Mouse (Mus musculus) liver, embryonic 11.5 days (tissue): ENCODE measurements around the gene Scn4a. TPM values are rescaled to one million over a fixed set of nuclear protein-coding genes. Genes with fewer than 3 reads are reported as not detected.

Experiments
- ATAC-seq: fragments of 200-750 bp; cut with Nextera tagmentation; replicated peaks from 2 replicates; pipeline ENCODE4 v1.8.0; 2017; ENCODE audit warnings: moderate number of reproducible peaks, mild to moderate bottlenecking, moderate TSS enrichment, moderate library complexity; ENCODE audit not compliant: low FRiP score
- DNase-seq: peaks from one replicate; pipeline ENCODE4 v3.0.0-alpha.2; 2017; ENCODE audit warnings: low spot score
- H3K27ac ChIP-seq: fragments of 300-500 bp; sonication (generic); 2 replicates; pipeline ENCODE4 v1.5.1; 2014; ENCODE audit warnings: mild to moderate bottlenecking, low read depth, low read length, control low read depth
- H3K27me3 ChIP-seq: fragments of 300-500 bp; sonication (generic); replicated peaks from 2 replicates; pipeline ENCODE4 v1.6.1; 2014; ENCODE audit warnings: low read length, mixed read lengths; ENCODE audit not compliant: control insufficient read depth, insufficient read depth
- H3K36me3 ChIP-seq: fragments of 300-500 bp; sonication (generic); 2 replicates; pipeline ENCODE4 v1.6.1; 2014; ENCODE audit warnings: mild to moderate bottlenecking, low read length, moderate library complexity, mixed read lengths; ENCODE audit not compliant: control insufficient read depth, insufficient read depth
- H3K4me1 ChIP-seq: fragments of 300-500 bp; sonication (generic); replicated peaks from 2 replicates; pipeline ENCODE4 v1.6.1; 2014; ENCODE audit warnings: low read length, mixed read lengths; ENCODE audit not compliant: control insufficient read depth, insufficient read depth
- H3K4me2 ChIP-seq: fragments of 300-500 bp; sonication (generic); 2 replicates; pipeline ENCODE4 v1.6.1; 2014; ENCODE audit warnings: mild to moderate bottlenecking, control low read depth, moderate library complexity
- H3K4me3 ChIP-seq: fragments of 300-500 bp; sonication (generic); 2 replicates; pipeline ENCODE4 v1.5.1; 2014; ENCODE audit warnings: low read depth, low read length, control low read depth
- H3K9ac ChIP-seq: fragments of 300-500 bp; sonication (generic); 2 replicates; pipeline ENCODE4 v1.6.1; 2014; ENCODE audit warnings: low read depth, low read length, control low read depth
- H3K9me3 ChIP-seq: fragments of 300-500 bp; sonication (generic); 2 replicates; pipeline ENCODE4 v1.6.1; 2016; ENCODE audit warnings: low read length, inconsistent platforms, mixed read lengths; ENCODE audit not compliant: control insufficient read depth
- WGBS: fragments of 180-500 bp; shearing (Covaris S2); extraction: QIAGEN DNeasy Blood & Tissue Kit; methylation state at CpG from one replicate; pipeline ENCODE4 v1.1.7; 2014; 5-methylcytosine and 5-hydroxymethylcytosine counted together
- polyA plus RNA-seq: library from polyadenylated mRNA; unstranded; fragments of >200 nt; fragmentation: Nextera tagmentation; extraction: Ambion mirVana; gene quantifications from 2 replicates; pipeline ENCODE4 v1.2.1, GENCODE M21; 2014

The Scn4a gene
- polyA plus RNA-seq, 1 experiment from 2014 or later, result not detected

- Histone ChIP-seq H3K27ac (no peak overlapping the region), H3K36me3 (no peaks in the 10 kb centered on the region), H3K9me3 (no peaks in the 10 kb centered on the region), H3K27me3 (no peaks in the 10 kb centered on the region), H3K4me1 (0 out of 2 replicates have a peak, but pooled peaks cover 3% of the 10 kb centered on the region), H3K9ac (no peak overlapping the region), H3K4me3 (no peak overlapping the region), H3K4me2 (no peak overlapping the region)
- 42% methylated on average over 11 of the region's 11 CpGs for WGBS
- DNase-seq, result no peak
- ATAC-seq, result no peak
Observed at GRCm38 (mm10) chr11:106373998-106374397, 20.9 kb upstream of the Scn4a start.

GRCm38 (mm10) chr11:106366316-106366715, 13.2 kb upstream of the Scn4a start:
- peak; percentile 76 for DNase-seq
- H3K27me3 ChIP-seq, result no peaks in the 10 kb centered on the region
- WGBS, result 3% methylated on average over 3 of the region's 3 CpGs
- no peak overlapping the region for H3K9ac ChIP-seq
- no peak overlapping the region for H3K27ac ChIP-seq
- 0 out of 2 replicates have a peak, but pooled peaks cover 8% of the 10 kb centered on the region for H3K4me1 ChIP-seq
- no peaks in the 10 kb centered on the region for H3K9me3 ChIP-seq
- no peak overlapping the region for H3K4me3 ChIP-seq
- ATAC-seq, result peak; percentile 26; the same call in 1 of the 2 replicates
- H3K36me3 ChIP-seq, result no peaks in the 10 kb centered on the region
- H3K4me2 ChIP-seq, result no peak overlapping the region

- DNase-seq, result no peak
- H3K4me1 ChIP-seq, result 0 out of 2 replicates have a peak, but pooled peaks cover 8% of the 10 kb centered on the region
- no peak within 1 kb of the TSS for H3K4me3 ChIP-seq
- no peaks in the 10 kb centered on the region for H3K9me3 ChIP-seq
- H3K9ac ChIP-seq, result no peak within 1 kb of the TSS
- no peak within 1 kb of the TSS for H3K27ac ChIP-seq
- no peak for ATAC-seq
- H3K27me3 ChIP-seq, result no peaks in the 10 kb centered on the region
- H3K4me2 ChIP-seq, result no peak within 1 kb of the TSS
- WGBS, result 55% methylated on average over 10 of the region's 10 CpGs
- H3K36me3 ChIP-seq, result no peaks in the 10 kb centered on the region
Observed at GRCm38 (mm10) chr11:106365366-106365765, 12.3 kb upstream of the Scn4a start, which contains the start of gene Prr29. Prr29 (plus strand) TSS chr11:106365472.

GRCm38 (mm10) chr11:106364712-106365111, 11.6 kb upstream of the Scn4a start:
- no peaks in the 10 kb centered on the region for H3K36me3 ChIP-seq
- no peaks in the 10 kb centered on the region for H3K9me3 ChIP-seq
- H3K27ac ChIP-seq, result no peak overlapping the region
- DNase-seq, result no peak
- H3K4me2 ChIP-seq, result no peak overlapping the region
- H3K4me1 ChIP-seq, result 0 out of 2 replicates have a peak, but pooled peaks cover 8% of the 10 kb centered on the region
- ATAC-seq, result no peak
- WGBS, result 13% methylated on average over 11 of the region's 11 CpGs
- no peak overlapping the region for H3K4me3 ChIP-seq
- H3K27me3 ChIP-seq, result no peaks in the 10 kb centered on the region
- H3K9ac ChIP-seq, result no peak overlapping the region

- H3K9me3 ChIP-seq, result no peaks in the 10 kb centered on the region
- ATAC-seq, result no peak
- H3K36me3 ChIP-seq, result no peaks in the 10 kb centered on the region
- no peak overlapping the region for H3K4me2 ChIP-seq
- H3K4me3 ChIP-seq, result no peak overlapping the region
- no peaks in the 10 kb centered on the region for H3K27me3 ChIP-seq
- H3K4me1 ChIP-seq, result no peaks in the 10 kb centered on the region
- no peak overlapping the region for H3K9ac ChIP-seq
- WGBS, result 19% methylated on average over 5 of the region's 5 CpGs
- H3K27ac ChIP-seq, result no peak overlapping the region
- DNase-seq, result no peak
Observed at GRCm38 (mm10) chr11:106359350-106359749, 6.3 kb upstream of the Scn4a start.

- no peaks in the 10 kb centered on the region for H3K36me3 ChIP-seq
- H3K4me1 ChIP-seq, result no peaks in the 10 kb centered on the region
- WGBS, result 32% methylated on average over 19 of the region's 19 CpGs
- H3K9me3 ChIP-seq, result no peaks in the 10 kb centered on the region
- H3K4me3 ChIP-seq, result no peak overlapping the region
- no peak for ATAC-seq
- no peak overlapping the region for H3K4me2 ChIP-seq
- no peak overlapping the region for H3K9ac ChIP-seq
- no peak overlapping the region for H3K27ac ChIP-seq
- DNase-seq, result no peak
- no peaks in the 10 kb centered on the region for H3K27me3 ChIP-seq
Observed at GRCm38 (mm10) chr11:106355382-106356128, 2.5 kb upstream of the Scn4a start.

GRCm38 (mm10) chr11:106354181-106354580, 1.1 kb upstream of the Scn4a start:
- ATAC-seq, result no peak
- WGBS, result 53% methylated on average over 1 of the region's 1 CpGs
- Histone ChIP-seq H3K27me3 (no peaks in the 10 kb centered on the region), H3K4me1 (no peaks in the 10 kb centered on the region), H3K9me3 (no peaks in the 10 kb centered on the region), H3K9ac (no peak overlapping the region), H3K4me3 (no peak overlapping the region), H3K36me3 (no peaks in the 10 kb centered on the region), H3K27ac (no peak overlapping the region), H3K4me2 (no peak overlapping the region)
- DNase-seq, result no peak

- no peaks in the 10 kb centered on the region for H3K36me3 ChIP-seq
- DNase-seq, result no peak
- ATAC-seq, result no peak
- no peak overlapping the region for H3K4me3 ChIP-seq
- H3K9ac ChIP-seq, result no peak overlapping the region
- H3K4me1 ChIP-seq, result no peaks in the 10 kb centered on the region
- H3K27me3 ChIP-seq, result no peaks in the 10 kb centered on the region
- 79% methylated on average over 4 of the region's 4 CpGs for WGBS
- no peak overlapping the region for H3K27ac ChIP-seq
- no peak overlapping the region for H3K4me2 ChIP-seq
- no peaks in the 10 kb centered on the region for H3K9me3 ChIP-seq
Observed at GRCm38 (mm10) chr11:106351941-106352340, 1.1 kb downstream of the Scn4a start.

GRCm38 (mm10) chr11:106351253-106351652, 1.8 kb downstream of the Scn4a start:
- no peak overlapping the region for H3K9ac ChIP-seq
- no peak overlapping the region for H3K27ac ChIP-seq
- DNase-seq, result no peak
- H3K36me3 ChIP-seq, result no peaks in the 10 kb centered on the region
- 49% methylated on average over 3 of the region's 3 CpGs for WGBS
- H3K4me2 ChIP-seq, result no peak overlapping the region
- no peaks in the 10 kb centered on the region for H3K4me1 ChIP-seq
- H3K27me3 ChIP-seq, result no peaks in the 10 kb centered on the region
- H3K4me3 ChIP-seq, result no peak overlapping the region
- H3K9me3 ChIP-seq, result no peaks in the 10 kb centered on the region
- no peak for ATAC-seq
